Comparison of ENCODE assay signal across 20 mouse cellular contexts in genomic region chr14:15809083-15809482, GRCm38 (mm10).
DNase-seq lines count a peak whose midpoint lies in the region; ATAC-seq and TF ChIP-seq lines count a peak whose summit lies in the region.
"Had no signal": no experiment of that assay in that cellular context is flagged by ENCODE, and none has a peak within 500 bp of the region (broad histone marks: within the 10 kb centered on the region; RNA-seq: fewer than 3 reads in every experiment).

No protein-coding gene starts in this region.

- DNase-seq in CD4-positive, CD25-positive, alpha-beta regulatory T cell, adult 2 months (ENCODE audit: low read depth, low spot score): peak; percentile 57
- peak; percentile 5 for DNase-seq in CH12.LX (ENCODE audit: extremely low read depth)
- DNase-seq in induced T-regulatory cell, adult 2 months (ENCODE audit: low read depth): peak; percentile 32
- DNase-seq in midbrain, embryonic 14.5 days: no peak
- DNase-seq in urinary bladder, postnatal 4 days (ENCODE audit: low spot score in 2 of 2): no peak
- DNase-seq in kidney, postnatal 10 days: no peak
- DNase-seq: adrenal gland, adult 8-10 months; adrenal gland, postnatal 14 days; adrenal gland, postnatal 36 days; B cell, adult 2 months; cerebellum, adult 11-12 months; cerebellum, adult 2 months; cerebellum, adult 9-10 months; cerebellum, postnatal 10 days; cerebellum, postnatal 25 days; forebrain, postnatal 0 days had no signal

- 82% methylated on average over 2 of the region's 2 CpGs for WGBS in midbrain, embryonic 14.5 days

- H3K9me3 ChIP-seq in CH12.LX (replicated peaks; ENCODE audit: low read length): peaks cover 3% of the 10 kb centered on the region
- no peaks in the 10 kb centered on the region; the same call in 1 of the 2 replicates for H3K9me3 ChIP-seq in midbrain, embryonic 14.5 days (ENCODE audit: control insufficient read depth, low read length)
- H3K9me3 ChIP-seq: embryonic facial prominence, embryonic 12.5 days; forebrain, embryonic 13.5 days; forebrain, embryonic 15.5 days had no signal

- no peak for TF ChIP-seq POLR2A in CH12.LX (IDR thresholded peaks at IDR 0.05; ENCODE audit: low read depth, low read length)

- peaks cover 0 to 12% of the 10 kb centered on the region in 2 experiments; a peak in 1 of 4 replicates for H3K4me1 ChIP-seq in CH12.LX (ENCODE audit: control insufficient read depth in 1 of 2, insufficient read depth in 2 of 2)
- no peaks in the 10 kb centered on the region for H3K4me1 ChIP-seq in midbrain, embryonic 14.5 days (ENCODE audit: control insufficient read depth, insufficient read depth, low read length)
- H3K4me1 ChIP-seq: embryonic facial prominence, embryonic 10.5 days; embryonic facial prominence, embryonic 12.5 days; forebrain, embryonic 13.5 days; forebrain, embryonic 15.5 days had no signal

- H3K9ac ChIP-seq in CH12.LX (ENCODE audit: insufficient read depth, low read depth): no peak overlapping the region
- H3K9ac ChIP-seq in midbrain, embryonic 14.5 days (replicated peaks; ENCODE audit: low read length): no peak overlapping the region
- H3K9ac ChIP-seq: embryonic facial prominence, embryonic 12.5 days; forebrain, embryonic 13.5 days; forebrain, embryonic 15.5 days; forebrain, postnatal 0 days had no signal

- no peaks in the 10 kb centered on the region for H3K27me3 ChIP-seq in CH12.LX (replicated peaks)
- H3K27me3 ChIP-seq in midbrain, embryonic 14.5 days (ENCODE audit: control insufficient read depth, insufficient read depth, low read length): no peaks in the 10 kb centered on the region
- H3K27me3 ChIP-seq: embryonic facial prominence, embryonic 12.5 days; forebrain, embryonic 13.5 days; forebrain, embryonic 15.5 days had no signal

- no peak for TF ChIP-seq EP300 in CH12.LX (IDR thresholded peaks at IDR 0.05; ENCODE audit: low read length)

- H3K4me3 ChIP-seq in CH12.LX (replicated peaks in 1 of 3; ENCODE audit: low read depth in 2 of 3, low read length in 2 of 3, poor library complexity in 1 of 3): no peak overlapping the region
- no peak overlapping the region for H3K4me3 ChIP-seq in midbrain, embryonic 14.5 days (replicated peaks; ENCODE audit: low read depth, low read length)
- H3K4me3 ChIP-seq: embryonic facial prominence, embryonic 10.5 days; embryonic facial prominence, embryonic 12.5 days; forebrain, embryonic 13.5 days; forebrain, embryonic 15.5 days had no signal

- no peaks in the 10 kb centered on the region for H3K36me3 ChIP-seq in CH12.LX (replicated peaks in 1 of 2; ENCODE audit: control insufficient read depth in 1 of 2, insufficient read depth in 1 of 2, low read length in 1 of 2)
- no peaks in the 10 kb centered on the region for H3K36me3 ChIP-seq in midbrain, embryonic 14.5 days (ENCODE audit: control insufficient read depth, insufficient read depth, low read length)
- H3K36me3 ChIP-seq: embryonic facial prominence, embryonic 10.5 days; embryonic facial prominence, embryonic 12.5 days; forebrain, embryonic 15.5 days had no signal

- H3K79me2 ChIP-seq in CH12.LX (replicated peaks; ENCODE audit: control insufficient read depth, extremely low read depth, insufficient read depth, poor library complexity, severe bottlenecking): no peaks in the 10 kb centered on the region

- TF ChIP-seq RAD21 in CH12.LX (IDR thresholded peaks at IDR 0.05; ENCODE audit: low read depth, low read length): no peak

- no peak for TF ChIP-seq CTCF in CH12.LX (conservative IDR thresholded peaks at IDR 0.05 in 1 of 2, IDR thresholded peaks at IDR 0.05 in 1 of 2; ENCODE audit: low read depth in 2 of 2, low read length in 2 of 2)

- in situ Hi-C loops in CH12.LX (cut with MboI; ENCODE audit: low pct_ligation_motif_present, low pct_unique_long_range_greater_than_20kb, low sequenced_read_pairs): no loop called here

- H3K4me2 ChIP-seq in CH12.LX (ENCODE audit: insufficient read depth, low read depth, poor library complexity, severe bottlenecking): no peak overlapping the region
- no peak overlapping the region for H3K4me2 ChIP-seq in midbrain, embryonic 14.5 days (ENCODE audit: low read length)
- H3K4me2 ChIP-seq: embryonic facial prominence, embryonic 12.5 days; forebrain, embryonic 13.5 days; forebrain, embryonic 15.5 days had no signal

- dilution Hi-C loops in CH12.LX (cut with MboI; ENCODE audit: extremely low pct_ligation_motif_present, extremely low pct_unique_long_range_greater_than_20kb, low sequenced_read_pairs): no loop called here

- ATAC-seq in midbrain, embryonic 14.5 days (ENCODE audit: low FRiP score, low TSS enrichment): no peak
- ATAC-seq: forebrain, embryonic 13.5 days; forebrain, embryonic 15.5 days; forebrain, postnatal 0 days had no signal

- no peak overlapping the region for H3K27ac ChIP-seq in CH12.LX (ENCODE audit: insufficient read depth, low read depth)
- no peak overlapping the region for H3K27ac ChIP-seq in midbrain, embryonic 14.5 days (replicated peaks; ENCODE audit: low read depth, low read length)
- H3K27ac ChIP-seq: embryonic facial prominence, embryonic 10.5 days; embryonic facial prominence, embryonic 12.5 days; forebrain, embryonic 13.5 days; forebrain, embryonic 15.5 days had no signal

TF ChIP-seq in CH12.LX, 34 proteins besides CTCF, POLR2A, EP300 and RAD21:
- TF ChIP-seq NRF1 (IDR thresholded peaks at IDR 0.05; ENCODE audit: low read depth, low read length): no peak
- no peak for TF ChIP-seq TCF12 (IDR thresholded peaks at IDR 0.05; ENCODE audit: low read depth, low read length)
- no peak for TF ChIP-seq MAZ (IDR thresholded peaks at IDR 0.05; ENCODE audit: low read depth, low read length)
- TF ChIP-seq E2F4 (IDR thresholded peaks at IDR 0.05; ENCODE audit: insufficient replicate concordance, low read depth, low read length): no peak
- TF ChIP-seq BHLHE40 (IDR thresholded peaks at IDR 0.05; ENCODE audit: low read depth, low read length): 0 out of 2 replicates have a peak, but pooled peaks have one; percentile 9
TF ChIP-seq in CH12.LX: peak in this region for 1.

Comparison
In these comparisons a context has a peak if more than half of its experiments do, and no peak if none do; other contexts are left out.
1. DNase-seq: peak in CD4-positive, CD25-positive, alpha-beta regulatory T cell, adult 2 months (single experiment), CH12.LX (single experiment) and induced T-regulatory cell, adult 2 months (single experiment); none in midbrain, embryonic 14.5 days (single experiment), urinary bladder, postnatal 4 days (0 of 2) and kidney, postnatal 10 days (single experiment).